Mouse (Mus musculus) Patski (cell line): ENCODE data around the gene Tacc3. TPM values are rescaled to one million over a fixed set of nuclear protein-coding genes. Genes with fewer than 3 reads are reported as not detected.
A peak's percentile ranks its signal among the peaks of the same experiment; 100 is the strongest.

Experiments used
- ATAC-seq: fragments of 100-300 bp; one replicate; pipeline ENCODE4 v1.8.0; 2021
- CTCF ChIA-PET: fragments of 350-600 bp; sonication (Branson Sonifier 250); formaldehyde crosslinking; loops from one replicate; lab custom pipeline; 2022; ENCODE audit warnings: inconsistent platforms; lab: Charles Lee
- POLR2A ChIA-PET: fragments of 350-600 bp; sonication (Branson Sonifier 250); formaldehyde crosslinking; loops from one replicate; lab custom pipeline; 2022; ENCODE audit warnings: antibody characterized with exemption, inconsistent platforms; lab: Charles Lee
- DNase-seq: peaks from one replicate; pipeline ENCODE4 v3.0.0-alpha.2; 2011; ENCODE audit warnings: low read depth, low spot score
- H3K27me3 ChIP-seq: fragments of 371-371 bp; one replicate; pipeline ENCODE4 v1.5.1; 2021
- CTCF ChIP-seq: fragments of 100-300 bp; IDR thresholded peaks from one replicate; pipeline ENCODE4 v1.5.1; 2021
- in situ Hi-C: fragments of 300-500 bp; cut with MboI; formaldehyde crosslinking; loops from 3 replicates; pipeline ENCODE4 v1.11.1; 2018; ENCODE audit warnings: low pct_unique_long_range_greater_than_20kb, mixed read lengths
- polyA plus RNA-seq: library from polyadenylated mRNA; unstranded; gene quantifications from one replicate; pipeline ENCODE4 v1.2.3, GENCODE M21; 2021

The Tacc3 gene
- 63.4 TPM for polyA plus RNA-seq

GRCm38 (mm10) chr5:33657787-33658663, at the start of gene Tacc3, which contains the start of gene Tmem129:
Gene Tacc3, plus strand, starts transcription at chr5:33658128.
Gene Tmem129, minus strand, starts transcription at chr5:33658416.
- no peaks in the 10 kb centered on the region for H3K27me3 ChIP-seq
- CTCF ChIA-PET: no interaction called here
- POLR2A ChIA-PET: no interaction called here
- peak; percentile 98 for DNase-seq
- TF ChIP-seq CTCF: no peak
- in situ Hi-C loops: no loop called here
- peak; percentile 93 for ATAC-seq

GRCm38 (mm10) chr5:33609226-33609625, 48.7 kb upstream of the Tacc3 start:
- no peak for TF ChIP-seq CTCF
- ChIA-PET CTCF (no interaction called here), POLR2A (no interaction called here)
- no peaks in the 10 kb centered on the region for H3K27me3 ChIP-seq
- DNase-seq: no peak
- no peak for ATAC-seq
- in situ Hi-C loops: no loop called here

GRCm38 (mm10) chr5:33611795-33612194, 46.1 kb upstream of the Tacc3 start:
- in situ Hi-C loops: no loop called here
- no peaks in the 10 kb centered on the region for H3K27me3 ChIP-seq
- no peak for DNase-seq
- no peak for ATAC-seq
- POLR2A ChIA-PET: no interaction called here
- TF ChIP-seq CTCF: no peak
- CTCF ChIA-PET: interaction anchor here (1.1 to 1.4 kb wide), 2 partner anchors 12 to 16 kb away, joined by 3 to 4 read pairs; no protein-coding TSS in a partner anchor

- TF ChIP-seq CTCF: no peak
- H3K27me3 ChIP-seq: no peaks in the 10 kb centered on the region
- POLR2A ChIA-PET: no interaction called here
- ATAC-seq (no peak), DNase-seq (no peak)
- CTCF ChIA-PET: interaction anchor here (1.4 to 1.7 kb wide), 2 partner anchors 9 to 21 kb away, joined by 3 to 4 read pairs; no protein-coding TSS in a partner anchor
- in situ Hi-C loops: no loop called here
Observed at GRCm38 (mm10) chr5:33614391-33614790, 43.5 kb upstream of the Tacc3 start.

- no peaks in the 10 kb centered on the region for H3K27me3 ChIP-seq
- CTCF ChIA-PET: no interaction called here
- POLR2A ChIA-PET: no interaction called here
- DNase-seq (no peak), ATAC-seq (no peak)
- TF ChIP-seq CTCF: no peak
- in situ Hi-C loops: no loop called here
Observed at GRCm38 (mm10) chr5:33622671-33623070, 35.3 kb upstream of the Tacc3 start.

GRCm38 (mm10) chr5:33623766-33624165, 34.2 kb upstream of the Tacc3 start:
- ChIA-PET CTCF (interaction anchor here (1.5 to 1.7 kb wide), 2 partner anchors 9 to 17 kb away, joined by 3 to 4 read pairs; no protein-coding TSS in a partner anchor), POLR2A (interaction anchor here (1.0 kb wide), 1 partner anchor 24 kb away, joined by 6 read pairs; no protein-coding TSS in a partner anchor)
- H3K27me3 ChIP-seq: no peaks in the 10 kb centered on the region
- no peak for ATAC-seq
- DNase-seq: no peak
- in situ Hi-C loops: no loop called here
- no peak for TF ChIP-seq CTCF

- ATAC-seq (no peak), DNase-seq (no peak)
- TF ChIP-seq CTCF: no peak
- H3K27me3 ChIP-seq: no peaks in the 10 kb centered on the region
- in situ Hi-C loops: no loop called here
- ChIA-PET POLR2A (interaction anchor here (0.6 to 2.2 kb wide), 3 partner anchors 11 to 21 kb away, joined by 3 to 9 read pairs (median 7); no protein-coding TSS in a partner anchor), CTCF (interaction anchor here (1.0 to 1.2 kb wide), 2 partner anchors 12 to 21 kb away, joined by 5 read pairs; no protein-coding TSS in a partner anchor)
Observed at GRCm38 (mm10) chr5:33627968-33628367, 30.0 kb upstream of the Tacc3 start.

- ChIA-PET CTCF (interaction anchor here (1.3 kb wide), 1 partner anchor 18 kb away, joined by 4 read pairs; no protein-coding TSS in a partner anchor), POLR2A (interaction anchor here (0.6 to 2.2 kb wide), 4 partner anchors 10 to 65 kb away, joined by 4 to 9 read pairs (median 8); partner anchors contain the start of gene Slbp)
- H3K27me3 ChIP-seq: no peaks in the 10 kb centered on the region
- in situ Hi-C loops: no loop called here
- ATAC-seq (peak; percentile 28), DNase-seq (no peak)
- no peak for TF ChIP-seq CTCF
Observed at GRCm38 (mm10) chr5:33628820-33629300, 29.1 kb upstream of the Tacc3 start.

GRCm38 (mm10) chr5:33629301-33629987, 28.5 kb upstream of the Tacc3 start, which contains the start of the genes Fam53a and Gm9903:
Gene Fam53a, minus strand, starts transcription at chr5:33629635.
Gene Gm9903, plus strand, starts transcription at chr5:33629925.
- TF ChIP-seq CTCF: no peak
- peak; percentile 69 for DNase-seq
- ChIA-PET POLR2A (interaction anchor here (0.6 to 2.2 kb wide), 5 partner anchors 9 to 66 kb away, joined by 3 to 9 read pairs (median 4); partner anchors contain the start of gene Slbp), CTCF (interaction anchor here (1.3 kb wide), 1 partner anchor 18 kb away, joined by 4 read pairs; no protein-coding TSS in a partner anchor)
- in situ Hi-C loops: no loop called here
- H3K27me3 ChIP-seq: no peaks in the 10 kb centered on the region
- ATAC-seq: peak; percentile 94

GRCm38 (mm10) chr5:33630061-33630460, 27.9 kb upstream of the Tacc3 start:
- CTCF ChIA-PET: interaction anchor here (1.3 kb wide), 1 partner anchor 17 kb away, joined by 4 read pairs; no protein-coding TSS in a partner anchor

More at GRCm38 (mm10) chr5:33630061-33630460, 27.9 kb upstream of the Tacc3 start:
- TF ChIP-seq CTCF: no peak
- in situ Hi-C loops: no loop called here
- ATAC-seq: peak; percentile 27
- DNase-seq: no peak
- POLR2A ChIA-PET: interaction anchor here (1.0 to 2.2 kb wide), 5 partner anchors 9 to 22 kb away, joined by 3 to 18 read pairs (median 7); partner anchors contain the start of gene Slbp
- H3K27me3 ChIP-seq: no peaks in the 10 kb centered on the region
